Mouse (Mus musculus) limb, embryonic 11.5 days (tissue): ENCODE data around the gene Camk1d. TPM values are rescaled to one million over a fixed set of nuclear protein-coding genes. Genes with fewer than 3 reads are reported as not detected.
A peak's percentile ranks its signal among the peaks of the same experiment; 100 is the strongest.

Experiments used
- ATAC-seq: fragments of 200-750 bp; cut with Nextera tagmentation; 2 replicates; pipeline ENCODE4 v1.8.0; 2017; ENCODE audit warnings: low read depth; ENCODE audit not compliant: insufficient number of reproducible peaks, low FRiP score, low TSS enrichment
- DNase-seq: peaks from one replicate; pipeline ENCODE4 v3.0.0-alpha.2; 2015; ENCODE audit warnings: low spot score
- H3K27ac ChIP-seq: fragments of 300-500 bp; sonication (generic); replicated peaks from 2 replicates; pipeline ENCODE4 v1.5.1; 2014; ENCODE audit warnings: low read depth, mild to moderate bottlenecking, low read length
- H3K27me3 ChIP-seq: fragments of 300-500 bp; sonication (generic); 2 replicates; pipeline ENCODE4 v1.6.1; 2014; ENCODE audit warnings: mild to moderate bottlenecking, low read length, mixed read lengths; ENCODE audit not compliant: control insufficient read depth, insufficient read depth
- H3K36me3 ChIP-seq: fragments of 300-500 bp; sonication (generic); 2 replicates; pipeline ENCODE4 v1.6.1; 2014; ENCODE audit warnings: mild to moderate bottlenecking, low read length, moderate library complexity, mixed read lengths; ENCODE audit not compliant: control insufficient read depth, insufficient read depth
- H3K4me1 ChIP-seq: fragments of 300-500 bp; sonication (generic); 2 replicates; pipeline ENCODE4 v1.6.1; 2014; ENCODE audit warnings: low read length, mixed read lengths; ENCODE audit not compliant: control insufficient read depth, insufficient read depth
- H3K4me2 ChIP-seq: fragments of 300-500 bp; sonication (generic); 2 replicates; pipeline ENCODE4 v1.6.1; 2014; ENCODE audit warnings: low read depth, mild to moderate bottlenecking, moderate library complexity; ENCODE audit not compliant: severe bottlenecking
- H3K4me3 ChIP-seq: fragments of 300-500 bp; sonication (generic); 2 replicates; pipeline ENCODE4 v1.5.1; 2014; ENCODE audit warnings: low read depth, low read length
- H3K9ac ChIP-seq: fragments of 300-500 bp; sonication (generic); 2 replicates; pipeline ENCODE4 v1.6.1; 2014; ENCODE audit warnings: mild to moderate bottlenecking, low read length
- H3K9me3 ChIP-seq: fragments of 300-500 bp; sonication (generic); 2 replicates; pipeline ENCODE4 v1.6.1; 2016; ENCODE audit warnings: low read length; ENCODE audit not compliant: control insufficient read depth
- WGBS: fragments of 180-500 bp; shearing (Covaris S2); extraction: QIAGEN DNeasy Blood & Tissue Kit; methylation state at CpG from one replicate; pipeline ENCODE4 v1.1.7; 2014; 5-methylcytosine and 5-hydroxymethylcytosine counted together
- polyA plus RNA-seq: library from polyadenylated mRNA; unstranded; fragments of >200 nt; fragmentation: Nextera tagmentation; extraction: Ambion mirVana; gene quantifications from 2 replicates; pipeline ENCODE4 v1.2.1, GENCODE M21; 2014

The Camk1d gene
- polyA plus RNA-seq, 1 experiment from 2014 or later = 0.92 TPM

- ATAC-seq = no peak
- Histone ChIP-seq H3K4me3 (no peak overlapping the region), H3K4me1 (peaks cover 5% of the 10 kb centered on the region), H3K27ac (no peak overlapping the region), H3K27me3 (peaks cover 8% of the 10 kb centered on the region), H3K9ac (no peak overlapping the region), H3K4me2 (no peak overlapping the region), H3K9me3 (no peaks in the 10 kb centered on the region), H3K36me3 (no peaks in the 10 kb centered on the region)
- DNase-seq = no peak
- 93% methylated on average over 6 of the region's 6 CpGs for WGBS
Measured at GRCm38 (mm10) chr2:5717675-5718074, 3.4 kb upstream of the Camk1d start.

DNA sequence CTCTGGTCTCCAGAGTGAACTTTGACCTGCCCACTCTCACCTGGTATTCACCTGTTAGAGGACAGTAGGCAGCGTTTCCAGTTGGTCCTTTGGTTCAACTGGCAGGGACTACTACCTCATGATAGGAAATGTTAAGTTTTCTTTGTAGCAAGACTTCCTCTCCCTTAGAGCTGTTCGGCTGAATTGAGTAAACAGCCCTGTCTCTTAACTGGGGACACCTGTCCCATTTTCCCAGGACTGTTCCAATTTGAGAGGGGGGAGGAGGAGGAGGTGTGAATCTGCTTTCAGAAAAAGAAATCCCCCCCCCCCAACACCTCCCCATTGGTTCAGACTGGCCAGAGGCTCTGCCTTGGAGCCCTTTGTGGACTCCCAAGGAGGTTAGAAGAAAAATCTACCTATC, 1.2 kb upstream of the Camk1d start:
- WGBS = 12% methylated on average over 2 of the region's 2 CpGs
- Histone ChIP-seq H3K4me1 (peaks cover 5% of the 10 kb centered on the region), H3K4me2 (peak overlapping the region; percentile 99; the same call in 1 of the 2 replicates), H3K27ac (no peak overlapping the region), H3K9ac (no peak overlapping the region), H3K4me3 (no peak overlapping the region), H3K27me3 (peaks cover 17% of the 10 kb centered on the region), H3K36me3 (no peaks in the 10 kb centered on the region), H3K9me3 (no peaks in the 10 kb centered on the region)
- ATAC-seq (no peak), DNase-seq (no peak)

DNA sequence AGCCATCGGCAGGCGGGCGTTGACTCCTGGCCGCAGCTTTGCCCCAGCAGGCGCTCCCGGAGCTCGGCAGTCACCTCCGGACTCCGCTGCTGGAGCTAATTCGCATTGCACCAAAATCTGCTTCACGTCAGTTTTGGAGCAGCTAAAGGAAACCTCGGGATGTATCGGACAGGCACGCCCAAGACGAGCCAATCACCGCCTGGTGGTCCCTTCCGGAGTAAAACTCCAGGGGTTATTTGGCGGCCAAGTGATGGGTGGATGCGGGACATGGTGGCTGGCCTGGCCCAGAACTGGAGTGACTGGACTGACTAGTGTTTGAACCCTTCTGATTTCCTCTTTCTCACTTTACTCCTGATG, 717 bp upstream of the Camk1d start:
- H3K4me2 ChIP-seq = peak overlapping the region; percentile 99
- no peak overlapping the region for H3K27ac ChIP-seq
- peak overlapping the region; percentile 62 for H3K4me3 ChIP-seq
- no peaks in the 10 kb centered on the region for H3K36me3 ChIP-seq
- H3K9ac ChIP-seq = peak overlapping the region; percentile 49
- H3K4me1 ChIP-seq = peaks cover 5% of the 10 kb centered on the region
- no peaks in the 10 kb centered on the region for H3K9me3 ChIP-seq
- DNase-seq = no peak
- WGBS = under 1% methylated on average over 19 of the region's 19 CpGs
- peaks cover 17% of the 10 kb centered on the region for H3K27me3 ChIP-seq
- ATAC-seq = peak; percentile 48; the same call in 1 of the 2 replicates

DNA sequence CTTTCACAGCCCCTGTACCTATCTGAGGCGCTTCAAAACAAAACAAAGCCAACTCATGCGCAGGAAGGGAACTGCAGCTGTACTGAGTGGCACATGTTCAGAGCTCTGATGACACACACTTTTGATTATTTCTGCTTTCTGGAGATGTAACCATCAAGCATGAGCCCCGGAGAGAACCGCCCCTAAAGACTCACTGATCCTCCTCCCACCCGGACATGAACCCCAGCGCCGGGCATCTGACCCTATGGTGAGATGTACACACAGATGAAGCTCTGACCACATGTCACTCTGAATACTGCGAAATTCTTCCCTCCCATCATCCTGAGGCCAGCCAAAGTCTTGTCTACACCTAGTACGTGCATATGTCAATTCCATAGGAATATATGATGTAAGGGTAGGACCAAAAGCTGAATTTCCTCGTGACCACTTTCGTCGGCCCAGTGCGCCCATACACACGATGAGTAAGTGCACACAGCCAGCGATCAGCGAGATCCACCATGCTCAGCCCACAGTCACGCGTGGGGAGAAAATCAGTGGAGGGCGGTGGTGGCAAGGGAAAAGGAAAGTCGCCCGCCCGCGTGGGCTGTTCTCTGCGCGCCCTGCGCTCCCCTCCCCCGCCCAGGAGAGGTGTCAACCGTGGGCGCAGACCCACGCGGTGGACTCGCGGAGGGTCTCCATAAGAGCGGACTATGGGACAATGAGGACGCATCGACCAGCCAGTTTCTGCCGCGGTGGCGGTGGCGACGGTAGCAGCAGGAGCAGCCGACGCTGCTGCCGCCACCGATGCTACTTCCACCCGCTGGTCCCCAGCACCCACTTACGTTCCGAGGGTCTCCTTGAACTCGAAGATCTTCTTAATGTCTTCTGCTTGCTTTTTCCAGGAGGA, 747 bp downstream of the Camk1d start:
- Histone ChIP-seq H3K4me2 (peak overlapping the region; percentile 99), H3K4me1 (peaks cover 5% of the 10 kb centered on the region), H3K9ac (peak overlapping the region; percentile 49), H3K27ac (no peak overlapping the region), H3K27me3 (peaks cover 17% of the 10 kb centered on the region), H3K36me3 (no peaks in the 10 kb centered on the region), H3K4me3 (peak overlapping the region; percentile 62), H3K9me3 (no peaks in the 10 kb centered on the region)
- DNase-seq (peak; percentile 53), ATAC-seq (peak; percentile 5; the same call in 1 of the 2 replicates)
- WGBS = under 1% methylated on average over 49 of the region's 49 CpGs

GRCm38 (mm10) chr2:5712255-5712654, 2.1 kb downstream of the Camk1d start:
- Histone ChIP-seq H3K9ac (no peak overlapping the region), H3K36me3 (no peaks in the 10 kb centered on the region), H3K27ac (no peak overlapping the region), H3K27me3 (peaks cover 17% of the 10 kb centered on the region), H3K4me1 (peaks cover 5% of the 10 kb centered on the region), H3K4me3 (no peak overlapping the region), H3K4me2 (no peak overlapping the region), H3K9me3 (no peaks in the 10 kb centered on the region)
- no peak for ATAC-seq
- no peak for DNase-seq
- 49% methylated on average over 7 of the region's 7 CpGs for WGBS

DNA sequence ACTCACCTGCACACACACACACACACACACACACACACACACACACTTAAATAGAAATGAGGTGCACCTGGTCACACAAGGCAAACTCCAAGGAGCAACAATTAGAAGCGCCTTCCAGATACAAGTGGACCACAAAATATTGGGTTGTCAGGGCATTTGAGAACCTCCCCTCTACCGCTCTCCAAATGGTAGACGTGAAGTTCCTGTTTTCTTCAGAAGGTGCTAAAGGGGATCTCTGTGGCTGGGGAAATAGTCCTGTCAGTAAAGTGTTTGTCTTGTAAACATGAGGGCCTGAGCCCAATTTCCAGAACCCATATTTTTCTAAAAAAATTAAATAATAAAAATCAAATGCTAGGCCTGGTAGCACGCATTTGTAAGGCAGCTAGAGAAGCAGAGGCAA, 4.4 kb downstream of the Camk1d start:
- ATAC-seq (no peak), DNase-seq (no peak)
- H3K27ac ChIP-seq = no peak overlapping the region
- no peak overlapping the region for H3K4me2 ChIP-seq
- no peaks in the 10 kb centered on the region for H3K9me3 ChIP-seq
- 91% methylated on average over 4 of the region's 4 CpGs for WGBS
- H3K9ac ChIP-seq = no peak overlapping the region
- H3K27me3 ChIP-seq = peaks cover 17% of the 10 kb centered on the region
- H3K4me1 ChIP-seq = peaks cover 5% of the 10 kb centered on the region
- H3K4me3 ChIP-seq = no peak overlapping the region
- no peaks in the 10 kb centered on the region for H3K36me3 ChIP-seq

GRCm38 (mm10) chr2:5707871-5708733, 6.2 kb downstream of the Camk1d start:
- WGBS = 74% methylated on average over 10 of the region's 10 CpGs
- no peak for DNase-seq

GRCm38 (mm10) chr2:5706618-5707017, 7.7 kb downstream of the Camk1d start:
- ATAC-seq (no peak), DNase-seq (no peak)
- H3K4me1 ChIP-seq = no peaks in the 10 kb centered on the region
- H3K9me3 ChIP-seq = no peaks in the 10 kb centered on the region
- 77% methylated on average over 4 of the region's 4 CpGs for WGBS
- no peak overlapping the region for H3K27ac ChIP-seq
- H3K4me2 ChIP-seq = no peak overlapping the region
- no peaks in the 10 kb centered on the region for H3K36me3 ChIP-seq
- no peak overlapping the region for H3K9ac ChIP-seq
- no peaks in the 10 kb centered on the region; the same call in 1 of the 2 replicates for H3K27me3 ChIP-seq
- no peak overlapping the region for H3K4me3 ChIP-seq

More at GRCm38 (mm10) chr2:5707871-5708733, 6.2 kb downstream of the Camk1d start:
- Histone ChIP-seq H3K27ac (no peak overlapping the region), H3K36me3 (no peaks in the 10 kb centered on the region), H3K4me1 (no peaks in the 10 kb centered on the region), H3K4me2 (no peak overlapping the region), H3K9ac (no peak overlapping the region), H3K9me3 (no peaks in the 10 kb centered on the region), H3K27me3 (peaks cover 11% of the 10 kb centered on the region), H3K4me3 (no peak overlapping the region)
- ATAC-seq = no peak
